Mouse (Mus musculus): ENCODE data around the gene Slc44a2. TPM values are rescaled to one million over a fixed set of nuclear protein-coding genes. Genes with fewer than 3 reads are reported as not detected.
"Not testable (repeated sequence)": the region's sequence is repeated elsewhere in the genome, so short reads cannot be mapped to it uniquely, and the experiment has no call there.

Gene Slc44a2
- polyA plus RNA-seq, 1 experiment = 173 TPM

DNA sequence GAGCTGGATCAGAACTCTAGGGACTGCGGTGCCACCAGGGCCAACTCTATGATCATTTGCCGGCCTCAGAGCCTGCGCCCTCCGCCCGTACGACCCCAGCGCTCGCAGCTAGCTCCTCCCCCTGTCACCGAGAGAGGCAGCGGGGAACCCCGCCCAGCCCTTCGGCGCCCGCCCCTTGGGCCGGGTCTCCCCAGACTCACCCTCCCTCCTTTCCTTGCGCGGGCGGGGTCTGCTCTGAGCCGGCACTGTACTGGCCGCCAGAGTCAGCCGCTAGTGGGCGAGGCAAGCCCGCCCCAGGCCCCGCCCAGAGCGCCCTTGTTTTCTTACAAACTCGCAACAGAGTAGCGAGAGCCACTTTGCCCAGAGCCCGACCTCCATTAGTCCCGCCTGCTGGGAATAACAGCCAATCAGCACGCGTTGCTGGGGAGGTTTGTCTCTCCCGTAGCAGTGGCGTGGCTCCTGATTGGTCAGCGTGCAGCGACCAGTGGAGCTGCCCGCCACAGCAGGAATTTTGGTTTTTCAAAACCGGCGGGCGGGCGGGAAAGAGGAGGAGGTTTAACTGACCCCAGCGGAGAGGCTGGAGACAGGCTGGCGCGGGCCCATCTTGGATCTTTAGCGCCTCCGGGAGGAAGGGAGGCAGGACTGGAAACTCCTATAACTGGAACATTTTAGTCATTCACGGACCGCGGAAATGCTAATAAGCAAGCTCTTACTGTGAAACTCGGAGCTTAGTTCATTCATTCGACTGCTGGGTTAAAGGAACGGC lies 29.3 kb upstream of the Slc44a2 start, which contains the start of gene Cdkn2d:
Gene Cdkn2d (minus strand): TSS at position 386 of the 766 bp plus-strand sequence.
- H3K36me3 ChIP-seq (ENCODE audit: control insufficient read depth, insufficient read depth) = no peaks in the 10 kb centered on the region
- TF ChIP-seq TCF3 (IDR thresholded peaks at IDR 0.05; ENCODE audit: insufficient read length, low read depth) (no peak), MAX (IDR thresholded peaks at IDR 0.05; ENCODE audit: low read depth) (no peak), TCF12 (IDR thresholded peaks at IDR 0.05; ENCODE audit: insufficient read depth, poor library complexity, severe bottlenecking) (no peak), SRF (IDR thresholded peaks at IDR 0.05; ENCODE audit: control insufficient read depth, insufficient read length, low read depth) (peak; percentile 40), MYOG (IDR thresholded peaks at IDR 0.05; ENCODE audit: control insufficient read depth in 1 of 3, insufficient read depth in 1 of 3, insufficient read length in 2 of 3, low read depth in 2 of 3) (no peak), CEBPB (IDR thresholded peaks at IDR 0.05; ENCODE audit: insufficient read depth, poor library complexity, severe bottlenecking) (no peak), POLR2AphosphoS2 (IDR thresholded peaks at IDR 0.05; ENCODE audit: insufficient read length, low read depth) (peak; percentile 53), POLR2A (IDR thresholded peaks at IDR 0.05; ENCODE audit: insufficient read length, low read depth) (peak; percentile 80), REST (IDR thresholded peaks at IDR 0.05; ENCODE audit: insufficient read depth, insufficient read length) (no peak), USF1 (IDR thresholded peaks at IDR 0.05; ENCODE audit: low read depth) (no peak), E2F4 (IDR thresholded peaks at IDR 0.05; ENCODE audit: insufficient read depth) (peak; percentile 90)
- H3K79me2 ChIP-seq (ENCODE audit: control insufficient read depth, insufficient read depth) = peaks cover 34% of the 10 kb centered on the region
- H3K27me3 ChIP-seq (ENCODE audit: control insufficient read depth, insufficient read depth, insufficient read length) = no peaks in the 10 kb centered on the region
- peak within 1 kb of the TSS; percentile 79 for H3ac ChIP-seq (ENCODE audit: control insufficient read depth, insufficient read length)
- H3K4me3 ChIP-seq = peak within 1 kb of the TSS; percentile 91
- peak within 1 kb of the TSS; percentile 95 for H3K4me2 ChIP-seq (ENCODE audit: low read depth)

DNA sequence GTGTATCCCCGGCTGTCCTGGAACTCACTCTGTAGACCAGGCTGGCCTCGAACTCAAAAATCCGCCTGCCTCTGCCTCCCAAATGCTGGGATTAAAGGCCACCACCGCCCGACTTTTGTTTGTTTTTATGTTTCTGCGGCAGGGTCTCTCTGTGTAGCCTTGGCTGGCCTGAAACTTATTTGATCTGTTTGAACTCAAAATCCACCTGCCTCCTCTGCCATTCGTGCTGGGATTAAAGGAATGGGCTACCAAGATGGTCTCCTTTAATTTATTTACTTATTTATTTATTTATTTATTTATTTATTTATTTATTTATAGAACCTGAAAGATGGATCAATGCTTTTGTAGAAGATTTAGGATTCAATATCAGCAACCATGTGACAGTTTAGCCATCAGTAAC lies 28.6 kb upstream of the Slc44a2 start:
- not testable (repeated sequence) for H3ac ChIP-seq (ENCODE audit: control insufficient read depth, insufficient read length); H3K36me3 ChIP-seq (ENCODE audit: control insufficient read depth, insufficient read depth); H3K27me3 ChIP-seq (ENCODE audit: control insufficient read depth, insufficient read depth, insufficient read length)
- Histone ChIP-seq H3K79me2 (ENCODE audit: control insufficient read depth, insufficient read depth) (peaks cover 27% of the 10 kb centered on the region), H3K4me2 (ENCODE audit: low read depth) (peak overlapping the region; percentile 58), H3K4me3 (peak overlapping the region; percentile 91)

DNA sequence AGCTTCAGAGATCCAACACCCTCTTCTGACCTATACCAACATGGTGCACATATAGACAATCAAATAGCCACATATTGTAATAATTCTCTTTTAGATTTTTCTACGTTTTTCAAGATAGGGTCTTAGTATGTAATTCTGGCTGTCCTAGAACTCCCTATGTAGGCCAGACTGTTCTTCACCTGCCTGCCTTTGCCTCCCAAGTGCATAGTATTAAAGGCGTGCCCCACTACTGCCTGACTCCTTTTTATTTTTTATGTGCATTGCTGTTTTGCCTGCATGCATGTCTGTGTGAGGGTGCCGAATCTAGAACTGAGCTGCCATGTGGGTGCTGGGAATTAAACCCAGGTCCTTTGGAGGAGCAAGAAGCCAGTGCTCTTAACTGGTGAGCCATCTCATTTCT lies 28.2 kb upstream of the Slc44a2 start:
- Histone ChIP-seq H3K4me2 (ENCODE audit: low read depth) (no peak overlapping the region), H3ac (ENCODE audit: control insufficient read depth, insufficient read length) (no peak overlapping the region), H3K79me2 (ENCODE audit: control insufficient read depth, insufficient read depth) (peaks cover 23% of the 10 kb centered on the region), H3K27me3 (ENCODE audit: control insufficient read depth, insufficient read depth, insufficient read length) (no peaks in the 10 kb centered on the region), H3K36me3 (ENCODE audit: control insufficient read depth, insufficient read depth) (no peaks in the 10 kb centered on the region), H3K4me3 (peak overlapping the region; percentile 91)
- TF ChIP-seq TCF12 (IDR thresholded peaks at IDR 0.05; ENCODE audit: insufficient read depth, poor library complexity, severe bottlenecking) = no peak
- TF ChIP-seq MAX (IDR thresholded peaks at IDR 0.05; ENCODE audit: low read depth) = no peak
- TF ChIP-seq MYOD1 (IDR thresholded peaks at IDR 0.05; ENCODE audit: control insufficient read depth in 1 of 3, insufficient read length in 2 of 3, low read depth in 2 of 3) = no peak
- no peak for TF ChIP-seq TCF3 (IDR thresholded peaks at IDR 0.05; ENCODE audit: insufficient read length, low read depth)
- TF ChIP-seq MYOG (IDR thresholded peaks at IDR 0.05; ENCODE audit: control insufficient read depth in 1 of 3, insufficient read depth in 1 of 3, insufficient read length in 2 of 3, low read depth in 2 of 3) = no peak
- TF ChIP-seq SRF (IDR thresholded peaks at IDR 0.05; ENCODE audit: control insufficient read depth, insufficient read length, low read depth) = no peak
- no peak for TF ChIP-seq POLR2AphosphoS2 (IDR thresholded peaks at IDR 0.05; ENCODE audit: insufficient read length, low read depth)
- no peak for TF ChIP-seq REST (IDR thresholded peaks at IDR 0.05; ENCODE audit: insufficient read depth, insufficient read length)
- no peak for TF ChIP-seq CEBPB (IDR thresholded peaks at IDR 0.05; ENCODE audit: insufficient read depth, poor library complexity, severe bottlenecking)
- TF ChIP-seq POLR2A (IDR thresholded peaks at IDR 0.05; ENCODE audit: insufficient read length, low read depth) = no peak
- no peak for TF ChIP-seq E2F4 (IDR thresholded peaks at IDR 0.05; ENCODE audit: insufficient read depth)
- no peak for TF ChIP-seq USF1 (IDR thresholded peaks at IDR 0.05; ENCODE audit: low read depth)

DNA sequence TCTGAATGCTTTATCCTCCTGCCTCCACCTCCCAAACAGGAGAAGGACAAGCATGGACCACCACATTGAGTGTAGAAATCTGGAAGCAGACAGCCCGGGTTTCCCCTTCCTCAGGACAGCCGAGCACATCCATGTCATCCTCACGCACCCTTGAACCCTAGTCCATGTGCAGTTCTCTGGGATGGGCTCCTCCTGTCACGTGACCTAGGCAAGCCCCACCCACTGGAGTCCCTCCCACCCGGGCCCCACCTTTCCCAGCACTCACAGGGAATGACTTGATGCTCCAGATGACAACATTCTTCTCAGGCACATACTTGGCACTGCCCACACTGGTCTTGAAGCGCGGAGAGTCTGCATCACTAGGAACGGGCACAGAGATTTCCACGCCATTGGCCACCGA lies 21.5 kb upstream of the Slc44a2 start:
- TF ChIP-seq TCF12 (IDR thresholded peaks at IDR 0.05; ENCODE audit: insufficient read depth, poor library complexity, severe bottlenecking) (no peak), USF1 (IDR thresholded peaks at IDR 0.05; ENCODE audit: low read depth) (no peak), POLR2AphosphoS2 (IDR thresholded peaks at IDR 0.05; ENCODE audit: insufficient read length, low read depth) (no peak), REST (IDR thresholded peaks at IDR 0.05; ENCODE audit: insufficient read depth, insufficient read length) (no peak), MYOG (IDR thresholded peaks at IDR 0.05; ENCODE audit: control insufficient read depth in 1 of 3, insufficient read depth in 1 of 3, insufficient read length in 2 of 3, low read depth in 2 of 3) (no peak), MYOD1 (IDR thresholded peaks at IDR 0.05; ENCODE audit: control insufficient read depth in 1 of 3, insufficient read length in 2 of 3, low read depth in 2 of 3) (no peak), TCF3 (IDR thresholded peaks at IDR 0.05; ENCODE audit: insufficient read length, low read depth) (no peak)
- Histone ChIP-seq H3K27me3 (ENCODE audit: control insufficient read depth, insufficient read depth, insufficient read length) (no peaks in the 10 kb centered on the region), H3ac (ENCODE audit: control insufficient read depth, insufficient read length) (no peak overlapping the region), H3K79me2 (ENCODE audit: control insufficient read depth, insufficient read depth) (no peaks in the 10 kb centered on the region), H3K4me3 (no peak overlapping the region), H3K4me2 (ENCODE audit: low read depth) (no peak overlapping the region), H3K36me3 (ENCODE audit: control insufficient read depth, insufficient read depth) (no peaks in the 10 kb centered on the region)

DNA sequence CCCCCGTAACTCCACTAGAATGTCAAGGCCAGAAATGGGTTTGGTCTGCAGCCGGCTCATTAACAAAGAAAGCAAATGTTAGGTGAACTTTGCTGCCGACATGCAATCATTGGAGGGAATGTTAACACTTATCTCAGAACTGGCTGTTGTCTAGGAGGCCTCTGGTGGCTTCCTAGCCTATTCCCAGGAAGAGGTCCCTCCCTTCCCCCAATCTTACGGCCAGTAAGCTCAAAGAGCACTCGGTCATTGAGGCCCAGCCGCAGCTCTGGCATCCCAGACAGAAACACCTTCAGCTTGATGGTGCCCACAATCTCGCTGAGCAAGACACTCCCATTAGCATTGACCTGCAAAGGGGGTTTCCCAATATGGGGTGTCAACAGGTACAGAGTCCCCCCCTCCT lies 15.4 kb upstream of the Slc44a2 start:
- H3K4me3 ChIP-seq = no peak overlapping the region
- TF ChIP-seq MYOG (IDR thresholded peaks at IDR 0.05; ENCODE audit: control insufficient read depth in 1 of 3, insufficient read depth in 1 of 3, insufficient read length in 2 of 3, low read depth in 2 of 3) (no peak), USF1 (IDR thresholded peaks at IDR 0.05; ENCODE audit: low read depth) (no peak)
- no peaks in the 10 kb centered on the region for H3K36me3 ChIP-seq (ENCODE audit: control insufficient read depth, insufficient read depth)
- no peak overlapping the region for H3K4me2 ChIP-seq (ENCODE audit: low read depth)
- no peak overlapping the region for H3ac ChIP-seq (ENCODE audit: control insufficient read depth, insufficient read length)
- no peaks in the 10 kb centered on the region for H3K27me3 ChIP-seq (ENCODE audit: control insufficient read depth, insufficient read depth, insufficient read length)
- H3K79me2 ChIP-seq (ENCODE audit: control insufficient read depth, insufficient read depth) = no peaks in the 10 kb centered on the region

Data from myocyte (in vitro differentiated cells).